Mouse (Mus musculus): Measurements from ENCODE around the gene Dazap1.

- TF ChIP-seq POLR2A (IDR thresholded peaks at IDR 0.05; ENCODE audit: insufficient read depth, low read length): no peak
- no peak for TF ChIP-seq CTCF (IDR thresholded peaks at IDR 0.05; ENCODE audit: low read depth, low read length)
- TF ChIP-seq EP300 (IDR thresholded peaks at IDR 0.05; ENCODE audit: insufficient read depth, low read depth, low read length): no peak
Measured at GRCm38 (mm10) chr10:80259463-80259805, 1.9 kb upstream of the Dazap1 start.

Measured in ES-Bruce4 (cell line).